Mouse (Mus musculus) embryonic facial prominence, embryonic 11.5 days (tissue): Measurements from ENCODE around the gene Sycp2l. TPM values are rescaled to one million over a fixed set of nuclear protein-coding genes. Genes with fewer than 3 reads are reported as not detected.
A peak's percentile ranks its signal among the peaks of the same experiment; 100 is the strongest.

ENCODE experiments used
- ATAC-seq: fragments of 200-750 bp; cut with Nextera tagmentation; replicated peaks from 2 replicates; pipeline ENCODE4 v1.8.0; 2017; ENCODE audit warnings: low read depth; ENCODE audit not compliant: insufficient number of reproducible peaks, low FRiP score, low TSS enrichment
- DNase-seq: peaks from one replicate; pipeline ENCODE4 v3.0.0-alpha.2; 2015; ENCODE audit warnings: low spot score
- H3K27ac ChIP-seq: fragments of 300-500 bp; sonication (generic); replicated peaks from 2 replicates; pipeline ENCODE4 v1.5.1; 2014; ENCODE audit warnings: mild to moderate bottlenecking, low read depth, low read length, control low read depth
- H3K27me3 ChIP-seq: fragments of 300-500 bp; sonication (generic); 2 replicates; pipeline ENCODE4 v1.6.1; 2014; ENCODE audit warnings: mild to moderate bottlenecking, low read length, moderate library complexity, mixed read lengths; ENCODE audit not compliant: control insufficient read depth, insufficient read depth
- H3K36me3 ChIP-seq: fragments of 300-500 bp; sonication (generic); replicated peaks from 2 replicates; pipeline ENCODE4 v1.6.1; 2014; ENCODE audit warnings: low read depth, mild to moderate bottlenecking, low read length, moderate library complexity, mixed read lengths; ENCODE audit not compliant: control insufficient read depth, insufficient read depth
- H3K4me1 ChIP-seq: fragments of 300-500 bp; sonication (generic); 2 replicates; pipeline ENCODE4 v1.6.1; 2014; ENCODE audit warnings: low read length, mixed read lengths; ENCODE audit not compliant: control insufficient read depth, insufficient read depth
- H3K4me2 ChIP-seq: fragments of 300-500 bp; sonication (generic); 2 replicates; pipeline ENCODE4 v1.6.1; 2014; ENCODE audit warnings: low read depth, mild to moderate bottlenecking, control low read depth, low read length, moderate library complexity
- H3K4me3 ChIP-seq: fragments of 300-500 bp; sonication (generic); 2 replicates; pipeline ENCODE4 v1.5.1; 2014; ENCODE audit warnings: low read depth, low read length, control low read depth
- H3K9ac ChIP-seq: fragments of 300-500 bp; sonication (generic); replicated peaks from 2 replicates; pipeline ENCODE4 v1.6.1; 2014; ENCODE audit warnings: mild to moderate bottlenecking, control low read depth, low read length
- H3K9me3 ChIP-seq: fragments of 300-500 bp; sonication (generic); replicated peaks from 2 replicates; pipeline ENCODE4 v1.6.1; 2016; ENCODE audit warnings: mild to moderate bottlenecking, low read length, inconsistent platforms, mixed read lengths; ENCODE audit not compliant: control insufficient read depth
- whole genome bisulfite sequencing: fragments of 180-500 bp; shearing (Covaris S2); extraction: QIAGEN DNeasy Blood & Tissue Kit; methylation state at CpG from one replicate; pipeline ENCODE4 v1.1.7; 2014; 5-methylcytosine and 5-hydroxymethylcytosine counted together
- polyA plus RNA-seq: library from polyadenylated mRNA; unstranded; fragments of >200 nt; fragmentation: Nextera tagmentation; extraction: Ambion mirVana; gene quantifications from 2 replicates; pipeline ENCODE4 v1.2.1, GENCODE M21; 2014

Gene Sycp2l
- polyA plus RNA-seq, 1 experiment from 2014 or later = not detected

GRCm38 (mm10) chr13:41080700-41081099 is 33.4 kb upstream of the Sycp2l start:
- H3K4me2 ChIP-seq = no peak overlapping the region
- H3K27ac ChIP-seq = no peak overlapping the region
- no peaks in the 10 kb centered on the region; the same call in 1 of the 2 replicates for H3K27me3 ChIP-seq
- ATAC-seq = no peak
- H3K4me3 ChIP-seq = no peak overlapping the region
- DNase-seq = no peak
- no peak overlapping the region for H3K9ac ChIP-seq
- H3K36me3 ChIP-seq = no peaks in the 10 kb centered on the region
- H3K9me3 ChIP-seq = no peaks in the 10 kb centered on the region
- WGBS = 91% methylated on average over 6 of the region's 6 CpGs
- no peaks in the 10 kb centered on the region for H3K4me1 ChIP-seq

- ATAC-seq (no peak), DNase-seq (no peak)
- no peak overlapping the region for H3K4me2 ChIP-seq
- H3K4me1 ChIP-seq = no peaks in the 10 kb centered on the region
- no peaks in the 10 kb centered on the region for H3K36me3 ChIP-seq
- no peak overlapping the region for H3K4me3 ChIP-seq
- no peaks in the 10 kb centered on the region for H3K9me3 ChIP-seq
- H3K27me3 ChIP-seq = no peaks in the 10 kb centered on the region
- H3K27ac ChIP-seq = no peak overlapping the region
- H3K9ac ChIP-seq = no peak overlapping the region
- WGBS = 91% methylated on average over 3 of the region's 3 CpGs
Observed at GRCm38 (mm10) chr13:41084521-41084920, 29.6 kb upstream of the Sycp2l start.

- WGBS = 20% methylated on average over 2 of the region's 2 CpGs
Observed at GRCm38 (mm10) chr13:41085140-41085539, 29.0 kb upstream of the Sycp2l start.

GRCm38 (mm10) chr13:41088746-41089145 is 25.4 kb upstream of the Sycp2l start:
- no peak overlapping the region for H3K9ac ChIP-seq
- H3K36me3 ChIP-seq = no peaks in the 10 kb centered on the region
- no peak overlapping the region for H3K4me3 ChIP-seq
- no peaks in the 10 kb centered on the region for H3K27me3 ChIP-seq
- H3K4me1 ChIP-seq = no peaks in the 10 kb centered on the region
- H3K4me2 ChIP-seq = no peak overlapping the region
- no peak overlapping the region for H3K27ac ChIP-seq
- ATAC-seq (no peak), DNase-seq (no peak)
- no peaks in the 10 kb centered on the region for H3K9me3 ChIP-seq

More at GRCm38 (mm10) chr13:41085140-41085539, 29.0 kb upstream of the Sycp2l start:
- H3K4me3 ChIP-seq = no peak overlapping the region
- H3K9me3 ChIP-seq = no peaks in the 10 kb centered on the region
- ATAC-seq = no peak
- H3K27me3 ChIP-seq = no peaks in the 10 kb centered on the region
- no peak overlapping the region for H3K27ac ChIP-seq
- H3K4me1 ChIP-seq = no peaks in the 10 kb centered on the region
- H3K36me3 ChIP-seq = no peaks in the 10 kb centered on the region
- peak; percentile 56 for DNase-seq
- H3K4me2 ChIP-seq = no peak overlapping the region
- no peak overlapping the region for H3K9ac ChIP-seq

GRCm38 (mm10) chr13:41091271-41091670 is 22.8 kb upstream of the Sycp2l start:
- Histone ChIP-seq H3K4me3 (no peak overlapping the region), H3K4me2 (no peak overlapping the region)
- WGBS = 28% methylated on average over 10 of the region's 10 CpGs

GRCm38 (mm10) chr13:41094160-41094559 is 19.9 kb upstream of the Sycp2l start:
- Histone ChIP-seq H3K9me3 (no peaks in the 10 kb centered on the region), H3K36me3 (no peaks in the 10 kb centered on the region), H3K27ac (no peak overlapping the region), H3K9ac (no peak overlapping the region), H3K4me2 (no peak overlapping the region), H3K27me3 (no peaks in the 10 kb centered on the region), H3K4me3 (no peak overlapping the region), H3K4me1 (no peaks in the 10 kb centered on the region)
- DNase-seq = no peak
- no peak for ATAC-seq
- 82% methylated on average over 10 of the region's 10 CpGs for WGBS

More at GRCm38 (mm10) chr13:41091271-41091670, 22.8 kb upstream of the Sycp2l start:
- H3K27me3 ChIP-seq = no peaks in the 10 kb centered on the region
- no peak overlapping the region for H3K9ac ChIP-seq
- no peaks in the 10 kb centered on the region for H3K4me1 ChIP-seq
- H3K36me3 ChIP-seq = no peaks in the 10 kb centered on the region
- DNase-seq (no peak), ATAC-seq (no peak)
- H3K27ac ChIP-seq = no peak overlapping the region
- no peaks in the 10 kb centered on the region for H3K9me3 ChIP-seq

GRCm38 (mm10) chr13:41097324-41098058 is 16.6 kb upstream of the Sycp2l start:
- H3K27ac ChIP-seq = no peak overlapping the region
- WGBS = 76% methylated on average over 16 of the region's 16 CpGs
- H3K4me2 ChIP-seq = no peak overlapping the region
- no peaks in the 10 kb centered on the region for H3K27me3 ChIP-seq
- DNase-seq (no peak), ATAC-seq (no peak)
- no peak overlapping the region for H3K9ac ChIP-seq
- no peaks in the 10 kb centered on the region for H3K9me3 ChIP-seq
- H3K36me3 ChIP-seq = no peaks in the 10 kb centered on the region
- no peaks in the 10 kb centered on the region for H3K4me1 ChIP-seq
- no peak overlapping the region for H3K4me3 ChIP-seq

- H3K4me3 ChIP-seq = no peak overlapping the region
- H3K9ac ChIP-seq = no peak overlapping the region
- no peaks in the 10 kb centered on the region for H3K36me3 ChIP-seq
- no peak for ATAC-seq
- H3K4me1 ChIP-seq = no peaks in the 10 kb centered on the region
- H3K9me3 ChIP-seq = no peaks in the 10 kb centered on the region
- H3K4me2 ChIP-seq = no peak overlapping the region
- no peak for DNase-seq
- H3K27ac ChIP-seq = no peak overlapping the region
- WGBS = 88% methylated on average over 15 of the region's 15 CpGs
- H3K27me3 ChIP-seq = no peaks in the 10 kb centered on the region
Observed at GRCm38 (mm10) chr13:41098325-41098724, 15.8 kb upstream of the Sycp2l start.
